Mouse (Mus musculus): Measurements from ENCODE around the gene D030056L22Rik.

- no peak for TF ChIP-seq CTCF (IDR thresholded peaks at IDR 0.05)
- no peak for TF ChIP-seq POLR2A (IDR thresholded peaks at IDR 0.05; ENCODE audit: insufficient read depth, low read depth, low read length)
Measured at GRCm38 (mm10) chr19:18692768-18693167, 20.2 kb upstream of the D030056L22Rik start.

Data from heart, adult 2 months (tissue).